ENCODE assay signal across 8 mouse cellular contexts in genomic region chr17:5506553-5506952, GRCm38 (mm10). TPM values are rescaled to one million over a fixed set of nuclear protein-coding genes. Genes with fewer than 3 reads are reported as not detected.
A peak's percentile ranks its signal among the peaks of the same experiment; 100 is the strongest.
DNase-seq lines count a peak whose midpoint lies in the region; ATAC-seq lines count a peak whose summit lies in the region.

No protein-coding gene starts in this region.

- WGBS in hindbrain, embryonic 16.5 days: 51% methylated on average over 7 of the region's 7 CpGs
- 62% methylated on average over 7 of the region's 7 CpGs for WGBS in hindbrain, embryonic 13.5 days
- 43% methylated on average over 7 of the region's 7 CpGs for WGBS in forebrain, embryonic 16.5 days

- 0 out of 2 replicates have a peak, but pooled peaks have one; percentile 50 for ATAC-seq in hindbrain, embryonic 16.5 days
- ATAC-seq in hindbrain, embryonic 13.5 days (ENCODE audit: low FRiP score): no peak
- peak; percentile 91 for ATAC-seq in forebrain, embryonic 16.5 days

- H3K27me3 ChIP-seq in hindbrain, embryonic 16.5 days (replicated peaks; ENCODE audit: control insufficient read depth, insufficient read depth, low read length): no peaks in the 10 kb centered on the region
- H3K27me3 ChIP-seq in hindbrain, embryonic 13.5 days: no peaks in the 10 kb centered on the region
- H3K27me3 ChIP-seq in forebrain, embryonic 16.5 days (replicated peaks; ENCODE audit: control insufficient read depth, insufficient read depth, low read length): no peaks in the 10 kb centered on the region

- H3K4me3 ChIP-seq in hindbrain, embryonic 16.5 days (ENCODE audit: low read length): no peak overlapping the region
- H3K4me3 ChIP-seq in hindbrain, embryonic 13.5 days: no peak overlapping the region
- H3K4me3 ChIP-seq in forebrain, embryonic 16.5 days (replicated peaks; ENCODE audit: low read length): no peak overlapping the region

- no peaks in the 10 kb centered on the region for H3K9me3 ChIP-seq in hindbrain, embryonic 16.5 days (ENCODE audit: control insufficient read depth, low read length)
- no peaks in the 10 kb centered on the region for H3K9me3 ChIP-seq in hindbrain, embryonic 13.5 days
- no peaks in the 10 kb centered on the region for H3K9me3 ChIP-seq in forebrain, embryonic 16.5 days (ENCODE audit: control insufficient read depth, low read length)

- H3K27ac ChIP-seq in hindbrain, embryonic 16.5 days (ENCODE audit: low read depth, low read length): no peak overlapping the region
- no peak overlapping the region for H3K27ac ChIP-seq in hindbrain, embryonic 13.5 days
- H3K27ac ChIP-seq in forebrain, embryonic 16.5 days (ENCODE audit: low read length): no peak overlapping the region

- peak; percentile 58 for DNase-seq in right cerebral cortex, adult 18-20 months
- DNase-seq in right cerebral cortex, postnatal 36 days (ENCODE audit: low spot score in 2 of 2): no peak
- peak; percentile 50 to 66 for DNase-seq in spleen, postnatal 10 days (ENCODE audit: low spot score in 2 of 2)
- no peak for DNase-seq in frontal cortex, postnatal 14 days (ENCODE audit: low spot score in 2 of 2)
- no peak for DNase-seq in layer of hippocampus, adult 8-10 months (ENCODE audit: low spot score in 2 of 2)

- H3K4me2 ChIP-seq in hindbrain, embryonic 16.5 days (ENCODE audit: low read length): no peak overlapping the region
- H3K4me2 ChIP-seq in hindbrain, embryonic 13.5 days: no peak overlapping the region
- H3K4me2 ChIP-seq in forebrain, embryonic 16.5 days (ENCODE audit: low read length): no peak overlapping the region

- no peak overlapping the region for H3K9ac ChIP-seq in hindbrain, embryonic 16.5 days (ENCODE audit: low read depth, low read length)
- no peak overlapping the region for H3K9ac ChIP-seq in hindbrain, embryonic 13.5 days
- H3K9ac ChIP-seq in forebrain, embryonic 16.5 days (replicated peaks; ENCODE audit: low read depth, low read length): no peak overlapping the region

- H3K36me3 ChIP-seq in hindbrain, embryonic 16.5 days (ENCODE audit: control insufficient read depth, insufficient read depth, low read length): no peaks in the 10 kb centered on the region
- no peaks in the 10 kb centered on the region for H3K36me3 ChIP-seq in hindbrain, embryonic 13.5 days
- no peaks in the 10 kb centered on the region for H3K36me3 ChIP-seq in forebrain, embryonic 16.5 days (ENCODE audit: control insufficient read depth, insufficient read depth)

- H3K4me1 ChIP-seq in hindbrain, embryonic 16.5 days (ENCODE audit: control insufficient read depth, insufficient read depth, low read depth, low read length): peaks cover 4% of the 10 kb centered on the region
- H3K4me1 ChIP-seq in hindbrain, embryonic 13.5 days (replicated peaks): peaks cover 9% of the 10 kb centered on the region
- peaks cover 5% of the 10 kb centered on the region for H3K4me1 ChIP-seq in forebrain, embryonic 16.5 days (replicated peaks; ENCODE audit: control insufficient read depth, insufficient read depth, low read length)

RNA-seq across cellular contexts. Expression of gene Zdhhc14, which starts 14.2 kb away (rescaled TPM):
- polyA plus RNA-seq in hindbrain, embryonic 16.5 days (2015; fragmentation: Nextera tagmentation; extraction: Ambion mirVana): 5.0 and 9.0 TPM in 2 replicates
- 6.5 and 6.8 TPM in 2 replicates for polyA plus RNA-seq in hindbrain, embryonic 13.5 days (2015; fragmentation: Nextera tagmentation; extraction: Ambion mirVana)
- polyA plus RNA-seq in forebrain, embryonic 16.5 days (2015; fragmentation: Nextera tagmentation; extraction: Ambion mirVana): 6.6 and 8.1 TPM in 2 replicates
- 10 to 100 TPM; 34.6 to 44.3 (median 41.9) TPM for total RNA-seq in layer of hippocampus, adult 8-10 months (2022)

Comparison
In these comparisons a context has a peak if more than half of its experiments do, and no peak if none do; other contexts are left out.
1. DNase-seq: peak in right cerebral cortex, adult 18-20 months (single experiment) and spleen, postnatal 10 days (2 of 2); none in right cerebral cortex, postnatal 36 days (0 of 2), frontal cortex, postnatal 14 days (0 of 2) and layer of hippocampus, adult 8-10 months (0 of 2).